Mouse (Mus musculus) inflammation-experienced regulatory T-cells, adult 6 months (primary cell): ENCODE data around the gene Il3ra. TPM values are rescaled to one million over a fixed set of nuclear protein-coding genes. Genes with fewer than 3 reads are reported as not detected.

Experiments used
- ATAC-seq: one replicate; pipeline ENCODE4 v1.8.0; 2017
- polyA plus RNA-seq, 3 experiments: library from polyadenylated mRNA; unstranded; fragments of 100-300 nt; shearing (Covaris generic); gene quantifications; one replicate each; pipeline ENCODE4 v1.2.1; 2017

Il3ra gene
- polyA plus RNA-seq, 3 experiments from 2014 or later = 3.6 to 10.0 (median 4.1) TPM

DNA sequence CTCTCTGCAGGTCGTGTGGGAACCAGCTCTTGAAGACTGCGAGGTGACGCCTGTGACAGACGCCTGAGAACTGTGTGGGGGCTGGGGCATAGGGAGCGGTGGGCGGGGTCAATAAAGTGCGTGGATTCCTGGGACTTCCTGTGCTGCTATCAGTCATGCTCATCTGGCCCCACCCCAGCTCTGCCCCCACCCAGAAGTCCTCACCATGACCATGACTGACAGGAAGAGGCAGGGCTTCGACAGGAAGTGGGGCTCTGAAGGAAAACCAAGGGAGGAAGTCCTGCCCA, 9.2 kb downstream of the Il3ra start:
- ATAC-seq = no peak

DNA sequence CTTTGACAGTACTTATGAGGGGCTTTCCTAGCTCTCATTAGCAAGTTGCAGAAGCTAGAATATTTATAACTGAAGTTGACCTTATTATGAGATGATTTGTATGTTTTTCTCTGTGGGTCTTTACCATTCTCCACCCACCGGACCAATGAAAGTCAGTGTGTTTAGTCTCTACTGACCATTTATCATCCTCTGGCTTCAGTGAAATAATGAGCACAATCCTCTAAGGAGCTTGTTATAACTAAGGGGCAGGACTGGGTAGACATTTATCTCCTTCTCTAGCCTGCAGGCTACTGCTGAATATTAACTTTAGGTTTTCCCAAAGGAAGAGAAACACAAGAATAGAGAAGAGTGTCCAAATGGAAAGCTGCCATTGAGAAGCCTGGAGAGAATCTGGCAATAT, 49.5 kb downstream of the Il3ra start:
- no peak for ATAC-seq

DNA sequence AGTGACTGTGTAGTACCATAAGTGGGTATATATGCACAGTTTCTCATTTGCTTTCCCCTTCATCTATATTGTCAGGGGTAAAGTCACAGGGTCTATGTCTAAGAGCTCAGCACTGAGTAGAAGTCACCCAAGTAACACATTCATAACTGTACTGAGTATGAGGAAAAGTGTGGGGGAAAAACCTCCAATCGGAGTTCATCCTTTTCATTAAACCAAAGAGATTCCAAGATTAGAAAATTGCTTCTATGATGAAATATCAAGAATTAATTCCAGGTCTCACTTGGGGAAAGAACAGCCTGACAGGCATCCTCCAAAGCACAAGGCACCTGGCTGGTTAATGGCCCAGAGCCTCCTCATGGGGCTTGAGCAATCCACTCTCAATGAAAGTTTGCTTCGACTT, 54.9 kb downstream of the Il3ra start, which contains the start of gene Olfr721-ps1:
Gene Olfr721-ps1, plus strand, starts transcription at position 301 of the 400 bp plus-strand sequence.
- ATAC-seq = no peak

Other genes starting within 250 kb of the Il3ra start
- gene Psmd6, start 225.3 kb upstream of the Il3ra start, polyA plus RNA-seq = 100 to 1,000 TPM; 117 to 176 (median 128) TPM
- gene Olfr720, start 159.4 kb upstream of the Il3ra start, polyA plus RNA-seq = not detected
- gene Olfr31, start 23.4 kb upstream of the Il3ra start, polyA plus RNA-seq = under 1 TPM in 1 of 3 experiments, not detected in 2; 0.13 TPM
- gene Olfr721-ps1, start 55.0 kb downstream of the Il3ra start, polyA plus RNA-seq = not detected